Mouse (Mus musculus) 3134 (cell line): ENCODE data around the gene Ezh2.

ENCODE experiments used
- DNase-seq: peaks from one replicate; pipeline ENCODE4 v3.0.0-alpha.2; 2011; ENCODE audit warnings: low spot score; ENCODE audit not compliant: insufficient read length; ENCODE audit errors: extremely low read depth

Ezh2 gene

DNA sequence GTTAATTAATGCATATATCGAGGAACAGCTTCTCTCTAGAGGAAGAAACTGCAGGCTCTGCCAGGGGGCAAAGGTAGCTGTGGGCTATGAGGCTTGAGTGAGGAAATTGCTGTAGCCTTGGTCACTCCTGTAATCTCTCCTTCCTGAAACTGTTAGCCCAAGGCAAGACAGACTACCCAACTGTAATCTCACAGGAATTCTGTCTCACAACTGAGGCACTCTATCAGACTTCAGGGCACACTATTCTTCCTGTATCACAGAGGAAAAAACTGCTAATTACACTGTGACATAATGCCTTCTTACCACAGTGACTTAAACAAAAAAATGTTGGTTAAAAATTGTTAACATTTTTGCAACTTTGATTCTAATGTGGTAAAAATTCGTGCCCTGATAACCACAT is 35.9 kb downstream of the Ezh2 start:
- DNase-seq = no peak

DNA sequence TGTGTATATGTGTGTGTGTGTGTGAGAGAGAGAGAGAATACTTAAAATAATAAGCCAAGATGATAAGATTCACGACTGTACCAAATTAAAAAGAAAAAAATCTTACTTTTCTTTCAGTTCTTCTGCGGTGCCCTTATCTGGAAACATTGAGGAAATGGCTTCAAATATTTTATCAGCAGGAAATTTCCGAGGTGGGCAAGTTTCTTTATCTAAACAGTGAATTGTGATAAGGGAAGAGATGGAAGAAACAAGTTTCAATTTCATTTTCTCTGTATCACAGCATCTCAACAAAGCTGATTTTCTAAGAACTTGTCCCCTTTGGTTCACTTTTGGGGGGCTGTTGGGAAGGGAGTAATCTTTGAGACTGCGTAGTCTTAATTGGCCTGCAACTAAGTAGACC is 42.9 kb downstream of the Ezh2 start:
- DNase-seq = no peak

DNA sequence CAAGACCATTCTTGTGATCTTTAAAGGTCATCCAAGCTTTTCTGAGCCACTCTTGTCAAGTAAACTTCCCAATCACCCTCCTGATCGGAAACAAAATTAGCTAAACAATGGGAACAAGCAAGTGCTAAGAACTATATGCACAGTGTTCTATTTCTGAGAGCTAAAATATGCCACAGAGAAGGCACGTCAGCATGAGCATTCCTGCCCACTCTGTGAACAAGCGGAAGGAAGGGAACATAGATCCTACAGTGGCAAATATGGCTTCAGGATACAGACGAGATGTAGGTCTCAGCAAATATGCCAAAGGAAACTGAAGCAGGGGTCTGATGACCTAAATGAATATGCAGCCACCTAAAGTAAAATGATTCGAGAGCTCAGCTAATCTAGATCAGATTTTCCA is 59.8 kb downstream of the Ezh2 start:
- DNase-seq = no peak

DNA sequence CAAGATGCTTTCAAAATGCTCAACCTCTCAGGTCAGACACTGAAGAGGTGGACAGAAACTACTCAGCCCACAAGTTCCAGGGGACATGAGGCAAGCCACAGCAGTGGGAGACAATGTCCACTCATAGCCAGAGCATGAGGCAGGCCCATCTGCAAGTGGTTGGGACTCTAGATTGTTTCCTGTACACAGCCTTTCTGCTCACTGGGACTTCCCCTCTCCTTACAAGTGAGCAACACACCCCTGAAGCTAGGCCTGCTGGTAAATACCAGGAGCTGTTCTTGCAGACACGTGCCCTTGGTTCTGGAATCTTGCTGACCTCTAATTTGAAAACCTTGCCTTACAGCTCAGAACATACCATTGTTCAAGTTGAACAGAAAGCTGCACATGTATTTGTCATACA is 62.6 kb downstream of the Ezh2 start:
- DNase-seq = no peak

DNA sequence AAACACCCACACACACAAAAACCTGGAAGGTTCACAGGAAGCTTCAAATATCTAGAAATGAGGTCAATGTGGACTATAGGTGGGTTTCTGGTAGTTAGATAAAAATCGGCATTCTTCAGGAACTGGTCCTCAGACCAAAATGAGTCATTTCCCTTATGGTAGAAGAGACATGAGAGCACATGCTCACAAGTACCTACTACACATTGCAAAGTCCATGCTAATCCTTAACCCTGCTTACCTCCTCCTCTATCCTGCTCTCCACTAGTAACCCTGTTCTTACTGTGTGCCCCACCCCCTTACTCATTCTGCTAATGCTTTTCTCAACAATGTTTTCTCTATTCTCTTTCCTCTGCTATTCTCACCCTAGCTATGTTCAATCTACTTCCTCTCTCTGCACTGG is 67.5 kb downstream of the Ezh2 start:
- no peak for DNase-seq

DNA sequence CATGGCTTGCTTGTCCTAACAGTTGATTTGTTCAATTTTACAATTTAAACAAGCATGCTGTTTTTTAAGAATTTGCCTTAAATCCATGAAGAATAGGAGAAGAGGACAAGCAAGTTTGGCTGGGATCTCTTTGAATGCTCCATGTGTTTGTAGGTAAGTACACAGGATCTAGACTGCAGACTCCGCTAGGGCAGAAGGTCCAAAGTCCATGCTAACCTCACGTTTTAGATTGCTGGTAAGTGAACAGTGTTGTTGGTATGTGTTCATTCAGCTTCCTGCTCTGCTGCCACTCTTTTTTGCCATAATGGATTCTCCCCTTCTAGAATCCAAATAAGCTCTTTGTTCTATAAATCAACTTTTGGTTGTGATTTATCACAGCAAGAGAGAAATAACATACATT is 68.0 kb downstream of the Ezh2 start:
- DNase-seq = no peak

DNA sequence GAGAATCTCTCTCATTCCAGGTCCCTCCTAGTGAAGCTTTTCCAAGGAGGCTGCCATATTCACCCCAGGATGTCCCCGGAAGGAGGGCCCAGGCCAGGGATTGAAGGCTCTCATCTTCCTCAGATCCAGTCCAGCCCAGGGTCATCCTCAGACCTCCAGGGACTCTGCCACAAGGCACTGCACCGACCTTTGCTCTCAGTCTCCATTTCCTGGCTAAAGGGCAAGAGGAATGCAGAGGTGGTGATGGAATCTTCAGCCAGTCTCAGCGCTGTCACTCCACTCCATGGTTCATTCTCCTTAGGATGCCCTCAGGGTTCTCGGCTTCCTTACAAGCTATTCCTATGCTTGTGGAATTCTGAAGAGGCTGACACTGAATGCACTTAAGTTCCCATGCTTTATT is 68.7 kb downstream of the Ezh2 start:
- no peak for DNase-seq

DNA sequence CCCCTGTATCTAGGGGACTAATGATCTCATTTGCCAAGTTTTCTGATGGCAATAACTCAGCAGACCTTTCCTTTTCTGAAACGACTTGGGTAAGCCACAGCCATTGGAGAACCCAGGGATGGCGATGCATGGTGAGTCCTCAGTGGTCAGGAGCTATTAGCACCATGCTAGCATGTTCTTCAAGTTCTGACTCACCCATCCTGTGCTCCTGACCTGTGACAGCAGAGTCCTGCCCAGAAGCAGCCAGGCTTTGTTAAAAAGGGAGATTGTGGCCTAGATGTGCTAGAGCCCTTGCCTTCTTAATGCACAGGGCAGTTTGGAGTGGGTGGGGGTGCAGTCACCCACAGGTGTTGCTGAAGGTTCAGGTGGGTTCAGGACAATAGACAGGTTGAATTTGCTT is 70.1 kb downstream of the Ezh2 start:
- peak; percentile 6 for DNase-seq

DNA sequence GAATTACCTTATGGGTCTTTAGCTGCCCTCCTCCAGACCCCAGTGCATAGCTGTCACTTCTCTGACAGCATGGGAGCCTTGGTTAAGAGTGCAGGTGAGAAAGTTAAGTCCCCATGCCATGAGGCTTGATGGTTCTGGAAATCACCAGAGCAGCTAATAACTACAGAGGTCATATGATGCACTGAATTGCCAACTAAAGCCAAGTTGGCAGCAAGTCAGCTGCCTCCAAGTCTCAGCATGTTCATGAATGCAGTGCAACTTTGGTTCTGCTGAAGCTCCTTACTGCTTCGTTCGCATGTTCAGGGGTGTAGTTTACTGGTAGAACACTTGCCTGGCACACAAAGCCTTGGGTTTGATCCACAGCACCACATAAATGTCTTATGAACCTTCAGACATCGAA is 72.7 kb downstream of the Ezh2 start:
- DNase-seq = no peak

DNA sequence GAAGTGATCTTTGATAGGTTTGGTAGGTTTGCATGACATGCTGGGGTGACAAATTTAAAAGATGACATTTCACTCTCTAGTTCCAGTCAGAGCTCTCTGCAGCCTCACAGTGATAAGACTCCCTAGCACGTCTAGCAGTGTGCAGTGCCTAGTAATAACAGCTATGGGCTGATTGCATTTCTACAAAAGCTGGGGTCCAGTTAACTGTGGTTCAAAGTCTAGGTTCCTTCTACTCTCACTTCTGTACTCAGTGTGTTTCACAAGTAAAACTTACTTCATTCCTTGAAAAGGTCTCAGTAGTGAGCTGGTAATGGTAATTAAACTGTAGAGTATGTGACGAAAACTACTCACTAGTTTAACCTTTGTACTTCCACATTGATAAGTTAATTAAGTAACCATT is 75.1 kb downstream of the Ezh2 start:
- no peak for DNase-seq

DNA sequence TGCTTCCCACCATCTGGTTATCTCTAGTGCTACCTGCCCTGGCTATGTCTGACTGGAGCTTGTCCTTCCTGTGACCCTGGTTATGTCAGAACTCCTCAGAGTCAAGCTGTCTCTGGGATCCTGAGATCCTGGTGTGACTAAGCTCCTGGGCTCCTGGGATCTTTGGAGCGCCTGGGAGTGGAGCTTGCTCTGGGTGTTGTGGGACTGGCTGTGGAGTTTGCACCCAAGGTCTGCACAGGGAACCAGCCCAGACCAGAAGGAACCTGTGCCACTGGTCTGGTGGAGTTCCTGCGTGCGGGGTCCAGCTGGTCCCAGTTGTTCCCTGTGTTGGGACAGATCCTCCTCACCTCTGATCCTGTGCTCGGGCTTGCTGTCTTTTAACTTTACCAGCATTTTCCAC is 100.6 kb downstream of the Ezh2 start:
- no peak for DNase-seq

DNA sequence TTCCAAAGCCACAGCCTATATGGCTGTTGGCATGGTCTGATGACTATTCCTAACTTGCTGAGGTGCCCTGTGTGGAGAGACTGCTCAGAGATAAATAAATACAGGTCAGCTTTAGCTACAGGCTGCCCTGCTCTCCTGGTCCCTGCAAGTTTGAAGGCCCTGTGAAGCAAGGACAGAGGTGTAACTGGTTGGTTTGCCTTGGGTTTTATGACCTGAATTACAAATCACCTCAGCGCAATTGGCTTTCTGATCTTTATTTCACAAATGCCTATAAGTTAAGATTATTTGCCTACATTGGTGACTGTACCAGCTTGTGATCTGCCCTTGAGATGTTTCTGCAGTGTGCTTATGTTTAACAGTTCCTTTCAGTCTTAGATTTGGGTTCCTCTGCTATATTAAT is 113.1 kb downstream of the Ezh2 start:
- DNase-seq = no peak
